Mouse (Mus musculus) neutrophil, adult 83 days (primary cell): Measurements from ENCODE around the gene Cd302. TPM values are rescaled to one million over a fixed set of nuclear protein-coding genes. Genes with fewer than 3 reads are reported as not detected.

Experiments
- total RNA-seq, 2 experiments: library from RNA; stranded (reverse); gene quantifications; one replicate each; pipeline ENCODE4 v1.2.4; 2023

Cd302 gene
- 10 to 100 TPM; 20.8 to 22.3 TPM for total RNA-seq

GRCm38 (mm10) chr2:60284467-60284821, at the start of gene Cd302:
Gene Cd302, minus strand, starts transcription at chr2:60284488.

GRCm38 (mm10) chr2:60209703-60210651, 74.3 kb downstream of the Cd302 start, which contains the start of the genes Baz2b and March7:
Gene Baz2b, minus strand, starts transcription at chr2:60209839.
Gene March7, plus strand, starts transcription at chr2:60209887.

Other genes starting within 250 kb of the Cd302 start
- gene Baz2b, start 74.6 kb downstream of the Cd302 start, total RNA-seq: 100 to 1,000 TPM; 160 to 180 TPM
- 10 to 100 TPM; 72.5 to 87.5 TPM for gene March7, start 74.6 kb downstream of the Cd302 start, total RNA-seq
- 10 to 100 TPM; 46.1 to 46.2 TPM for gene Ly75, start 98.8 kb upstream of the Cd302 start, total RNA-seq